Mouse (Mus musculus): ENCODE data around the gene Rnf212b.

DNA sequence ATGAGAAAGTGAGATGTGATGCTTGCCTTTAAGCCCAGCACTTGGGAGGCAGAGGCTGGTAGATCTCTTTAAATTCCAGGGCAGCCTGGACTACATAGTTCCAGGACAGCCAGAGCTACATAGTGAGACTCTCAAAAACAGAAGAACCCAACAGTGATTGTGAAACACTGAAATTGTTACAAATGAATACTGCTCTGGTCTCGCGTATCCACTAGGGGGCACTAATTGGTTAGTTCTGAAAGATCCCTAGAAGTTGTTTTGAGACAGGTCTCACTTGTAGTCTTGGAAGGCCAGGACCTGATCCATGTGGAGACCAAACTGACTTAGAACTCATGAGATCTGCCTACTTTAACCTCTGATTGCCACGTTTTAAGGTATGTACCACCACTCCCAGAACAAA lies 86.4 kb downstream of the Rnf212b start:
- no peak for TF ChIP-seq POLR2A (IDR thresholded peaks at IDR 0.05; ENCODE audit: control insufficient read depth, low read depth, low read length)
- no peak for TF ChIP-seq CTCF (IDR thresholded peaks at IDR 0.05; ENCODE audit: control insufficient read depth, insufficient read depth, insufficient replicate concordance, low read depth, low read length)
